Mouse (Mus musculus): ENCODE data around the gene Nptn.

Gene Nptn

DNA sequence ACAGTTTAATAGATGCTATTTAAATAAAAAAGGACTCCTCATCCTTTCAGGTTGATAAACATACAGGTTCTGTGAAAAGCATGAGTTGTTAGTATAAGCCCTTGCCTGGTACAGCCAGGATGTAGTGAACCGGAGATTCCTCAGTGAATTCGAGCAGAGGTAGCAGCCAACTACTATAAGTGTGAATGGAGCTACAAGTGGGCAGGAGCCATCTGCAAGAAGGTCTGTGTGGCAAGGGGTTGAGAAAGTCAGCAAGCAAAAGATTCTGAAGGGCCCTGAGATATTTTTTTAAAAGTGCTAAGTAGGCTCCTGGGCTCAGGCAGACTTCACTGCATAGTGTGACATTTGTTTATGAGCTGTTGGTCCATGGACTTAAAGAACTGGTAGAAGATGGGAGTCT is 74.8 kb downstream of the Nptn start:
- DNase-seq (ENCODE audit: low spot score), result no peak

DNA sequence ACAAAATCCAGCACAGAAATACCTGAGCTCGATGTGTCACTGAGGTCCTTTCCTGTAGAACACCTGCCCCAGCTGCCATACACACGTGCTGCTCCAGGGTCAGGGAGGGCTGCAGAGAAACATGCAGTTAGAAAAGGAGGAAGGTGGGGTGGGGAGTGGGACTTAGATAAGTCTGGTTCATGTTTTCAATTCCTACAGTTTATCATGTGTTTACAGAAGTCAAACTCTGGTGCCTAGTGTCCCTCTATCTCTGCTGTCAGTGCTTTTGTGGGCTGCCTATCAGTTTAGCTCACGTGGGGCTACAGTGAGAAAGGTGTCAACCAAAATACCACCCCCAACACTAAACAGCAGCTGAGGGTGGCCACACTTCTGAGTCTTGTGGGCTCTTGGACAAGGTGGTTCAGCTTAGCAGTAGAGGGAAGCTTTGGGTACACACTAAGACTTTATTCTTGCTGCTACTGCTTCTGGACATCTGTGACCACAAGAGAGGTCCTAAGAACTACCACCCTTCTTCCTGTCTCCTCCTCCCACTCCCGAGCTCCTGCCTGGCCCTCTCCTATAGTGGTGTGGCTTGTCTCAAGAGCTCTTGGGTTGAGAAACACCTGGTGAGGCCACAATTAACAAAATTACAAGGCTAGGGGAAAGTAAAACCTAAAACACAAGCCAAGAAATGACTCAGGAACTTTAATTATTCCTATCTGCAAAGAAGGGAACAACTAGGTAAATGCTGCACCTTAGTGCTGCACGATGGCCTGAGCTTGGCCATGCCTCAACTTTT is 75.9 kb downstream of the Nptn start:
- no peak for DNase-seq (ENCODE audit: low spot score)

DNA sequence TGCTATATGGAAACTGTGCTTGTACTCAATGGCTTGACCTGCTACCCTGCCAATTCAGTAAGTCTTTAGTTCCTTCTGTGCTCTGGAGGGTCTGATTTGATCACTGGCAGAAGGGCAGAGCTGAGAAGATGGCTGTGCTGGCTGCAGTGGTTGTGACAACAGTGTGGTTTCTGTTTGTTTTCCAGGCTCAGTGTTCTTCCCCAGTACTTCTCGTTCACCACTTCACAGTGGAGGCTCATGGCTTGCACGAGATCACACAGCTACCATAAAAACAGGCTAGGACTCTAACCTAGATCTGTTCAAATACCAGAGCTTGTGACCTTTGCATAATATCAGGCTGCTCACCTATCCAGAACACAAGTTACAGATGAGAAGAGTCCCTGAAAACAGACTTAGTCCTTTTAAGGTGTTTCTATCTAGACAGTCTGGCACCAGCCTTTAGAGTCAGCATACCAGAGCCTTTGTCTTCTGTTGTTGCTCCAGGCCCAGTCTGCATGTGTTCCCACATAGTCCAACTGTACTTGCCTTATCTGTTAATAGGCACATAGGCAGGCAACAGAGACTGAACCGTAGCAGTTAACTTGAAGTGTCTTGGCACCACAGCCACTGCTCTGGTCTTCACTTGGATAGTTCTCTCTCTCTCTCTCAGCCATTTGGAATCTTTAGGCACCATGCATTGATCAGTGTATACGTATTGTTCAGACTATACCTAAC is 76.7 kb downstream of the Nptn start:
- no peak for DNase-seq (ENCODE audit: low spot score)

DNA sequence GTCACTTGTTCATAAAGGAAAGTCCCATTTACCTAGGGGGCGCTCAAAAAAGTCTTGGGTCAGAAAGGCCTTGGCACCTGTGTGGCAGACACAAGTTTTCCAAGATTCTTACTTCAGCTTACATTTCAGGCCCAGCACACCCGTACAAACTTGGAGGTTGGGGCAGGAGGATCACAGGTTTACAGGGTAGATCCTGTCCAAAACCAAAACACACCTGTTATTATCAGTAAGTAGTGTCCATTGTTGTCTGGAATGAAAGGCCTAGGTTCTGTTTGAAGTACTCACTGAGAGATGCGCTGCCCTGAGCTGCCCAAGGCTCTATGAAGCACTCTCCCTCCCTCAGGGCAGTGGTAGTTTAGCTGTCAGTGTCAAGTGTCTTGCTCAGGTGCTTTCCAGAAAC is 77.3 kb downstream of the Nptn start:
- no peak for DNase-seq (ENCODE audit: low spot score)

DNA sequence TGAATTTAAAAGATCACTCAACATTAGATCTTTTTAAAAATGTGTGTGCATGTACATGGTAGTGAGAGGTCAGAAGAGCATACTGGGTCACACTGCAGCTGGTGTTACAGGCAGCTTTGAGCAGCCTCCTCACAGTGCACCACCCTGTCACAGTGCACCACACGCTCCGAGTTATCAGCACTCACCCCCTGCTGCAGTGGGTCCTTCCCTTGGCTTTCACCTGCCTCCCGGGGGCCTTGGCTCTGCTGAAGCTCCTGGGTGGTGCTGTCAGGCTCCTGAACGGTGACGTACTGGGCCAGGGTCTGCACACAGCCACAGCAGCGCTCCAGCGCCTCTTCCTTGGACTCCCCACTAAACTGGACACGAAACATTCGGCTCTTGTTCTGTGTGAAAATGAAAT is 77.9 kb downstream of the Nptn start:
- DNase-seq (ENCODE audit: low spot score), result no peak

DNA sequence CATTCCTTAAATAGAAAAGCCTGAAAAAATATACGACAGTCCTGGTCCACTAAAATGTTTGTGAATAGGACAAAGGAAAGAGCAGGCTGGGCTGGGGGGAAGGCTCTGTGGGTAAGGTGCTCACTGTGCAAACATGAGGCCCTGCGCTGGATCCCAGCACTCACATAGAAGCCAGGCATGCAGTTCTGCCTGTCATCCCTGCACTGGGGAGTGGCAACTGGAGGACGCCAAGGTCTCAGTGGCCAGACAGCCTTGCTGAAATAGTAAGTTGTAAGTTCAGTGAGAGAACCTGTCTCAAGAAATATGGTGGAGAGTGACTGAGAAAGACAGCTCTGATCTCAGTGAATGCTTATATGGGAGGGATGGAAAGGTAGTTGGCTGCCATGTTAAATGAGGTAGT is 78.6 kb downstream of the Nptn start:
- no peak for DNase-seq (ENCODE audit: low spot score)

DNA sequence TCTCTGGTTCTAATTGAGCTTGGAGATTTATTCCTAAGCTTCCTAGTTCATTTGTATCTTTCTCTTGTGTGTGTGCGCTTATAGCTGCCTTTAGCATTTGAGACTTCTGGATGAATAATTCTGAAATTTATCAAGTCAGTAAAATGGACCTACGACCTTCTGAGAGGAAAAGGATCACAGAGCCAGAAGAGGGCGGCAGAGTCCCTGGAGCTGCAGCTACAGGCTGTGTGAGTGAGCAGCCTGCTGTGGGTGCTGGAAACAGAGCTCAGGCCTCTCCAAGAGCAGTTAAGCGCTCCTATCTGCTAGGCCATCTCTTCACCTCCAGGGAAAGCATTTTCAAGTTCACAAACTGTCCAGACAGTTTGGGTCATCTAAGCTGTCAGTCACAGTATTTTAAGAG is 80.0 kb downstream of the Nptn start:
- DNase-seq (ENCODE audit: low spot score), result no peak

DNA sequence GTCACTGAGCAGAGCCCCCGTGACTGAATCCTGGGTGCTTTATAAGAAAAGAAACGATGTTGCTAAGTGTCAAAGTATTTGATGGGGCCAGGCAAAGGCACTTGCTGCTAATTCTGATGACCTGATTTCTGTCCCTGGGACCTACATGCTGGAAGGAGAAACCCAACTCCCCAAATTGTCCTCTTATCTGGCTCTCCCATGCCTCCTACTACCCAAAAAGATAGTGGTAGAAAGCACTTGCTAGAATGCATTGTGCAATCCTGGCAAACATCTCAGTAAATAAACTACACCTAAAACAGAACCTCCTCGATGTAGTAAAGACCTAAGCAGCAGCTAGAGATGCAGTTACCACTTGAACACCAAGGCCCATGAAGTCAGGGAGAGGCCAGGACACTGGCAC is 80.8 kb downstream of the Nptn start:
- no peak for DNase-seq (ENCODE audit: low spot score)

DNA sequence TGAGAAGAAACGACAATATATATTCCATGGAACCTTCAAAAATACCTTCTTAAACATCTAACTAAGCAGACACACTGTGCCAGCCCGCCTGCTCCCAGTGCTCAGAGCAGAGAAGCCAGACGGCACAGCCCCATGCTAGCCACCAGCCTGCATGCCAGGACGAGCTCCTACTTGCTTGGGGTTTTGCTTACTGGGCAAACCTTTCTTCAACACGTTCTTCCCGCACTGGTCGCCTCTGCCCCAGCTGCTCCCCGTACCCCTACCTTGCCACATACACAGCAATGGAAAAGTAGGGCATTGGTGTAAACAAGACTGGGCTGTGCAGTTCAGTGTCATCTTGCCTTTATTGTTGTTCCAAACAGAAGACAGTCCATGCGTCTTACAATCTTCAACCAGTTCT is 83.5 kb downstream of the Nptn start:
- no peak for DNase-seq (ENCODE audit: low spot score)

DNA sequence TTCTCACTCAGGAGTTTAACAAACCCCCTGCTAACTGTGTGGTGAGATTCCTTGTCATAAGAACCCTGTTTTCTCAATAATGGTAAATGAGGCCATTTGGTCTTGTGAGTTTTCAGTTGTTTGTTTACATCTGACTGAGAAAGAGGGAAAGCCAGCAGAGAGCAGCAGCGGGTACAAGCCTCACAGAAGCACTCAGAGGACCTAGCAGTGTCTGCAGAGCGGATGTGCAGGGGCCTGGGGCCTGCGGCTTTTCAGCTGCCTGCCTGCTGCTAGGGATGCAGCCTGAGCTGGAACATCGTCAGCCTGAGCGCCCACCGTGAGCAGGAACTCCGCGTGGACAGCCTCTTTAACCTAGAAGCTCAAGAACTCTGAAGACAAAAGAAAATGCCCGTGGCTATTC is 84.2 kb downstream of the Nptn start:
- DNase-seq (ENCODE audit: low spot score), result no peak

DNA sequence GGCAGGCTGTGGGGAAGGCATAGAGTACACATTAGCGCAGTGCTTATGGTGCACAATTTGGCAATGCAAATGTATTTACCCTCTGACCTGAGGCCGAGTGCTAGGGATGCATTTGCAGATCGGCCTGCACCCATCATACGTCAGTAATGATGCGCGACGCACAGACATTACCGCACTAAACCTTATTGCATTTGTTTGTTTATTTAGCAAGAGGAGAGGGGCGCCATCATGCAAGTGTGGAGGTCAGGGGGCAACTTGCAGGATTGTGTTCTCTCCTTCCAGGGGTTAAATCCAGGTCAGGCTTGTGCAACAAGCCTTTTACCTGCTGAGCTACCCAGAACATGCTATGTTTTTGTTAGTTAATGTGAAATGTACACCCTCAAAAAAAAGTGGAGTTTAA is 85.2 kb downstream of the Nptn start:
- no peak for DNase-seq (ENCODE audit: low spot score)

DNA sequence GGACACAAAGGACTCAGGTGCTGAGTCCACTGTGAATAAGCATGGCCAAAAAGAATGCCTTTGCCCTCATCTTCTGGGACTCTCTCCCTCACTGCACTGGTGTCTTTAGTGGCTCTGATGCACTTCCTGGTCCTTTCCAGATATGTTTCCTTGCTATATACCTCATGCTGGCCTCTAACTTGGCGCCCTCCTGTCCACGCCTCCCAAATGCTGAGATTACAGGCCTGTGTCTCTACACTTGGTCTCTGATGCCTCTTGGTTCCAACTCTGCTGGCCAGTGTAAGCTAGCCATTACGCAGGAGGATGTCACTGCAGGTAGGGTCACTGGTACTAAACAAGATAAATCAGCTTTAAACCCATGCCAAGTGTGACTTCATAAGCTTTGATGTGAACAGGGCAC is 86.1 kb downstream of the Nptn start:
- no peak for DNase-seq (ENCODE audit: low spot score)

DNA sequence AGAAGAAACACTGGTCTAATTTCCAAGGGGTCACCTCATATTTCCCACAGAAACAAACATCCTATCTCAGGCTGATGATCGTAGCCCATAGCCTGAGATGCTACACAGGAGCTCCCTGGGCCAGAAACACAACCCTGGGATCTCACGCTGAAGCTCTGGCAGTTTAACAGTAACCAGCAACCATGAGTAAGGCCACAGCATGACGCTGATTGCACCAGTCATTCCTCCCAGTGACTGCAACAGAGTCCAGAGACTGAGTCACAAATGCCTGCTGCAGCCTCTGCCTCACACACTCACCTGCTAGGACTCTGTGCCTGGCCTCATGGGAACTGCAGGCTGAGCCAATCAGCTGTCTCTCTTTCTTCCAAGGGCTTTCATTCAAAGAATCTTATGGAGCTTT is 87.0 kb downstream of the Nptn start:
- no peak for DNase-seq (ENCODE audit: low spot score)

DNA sequence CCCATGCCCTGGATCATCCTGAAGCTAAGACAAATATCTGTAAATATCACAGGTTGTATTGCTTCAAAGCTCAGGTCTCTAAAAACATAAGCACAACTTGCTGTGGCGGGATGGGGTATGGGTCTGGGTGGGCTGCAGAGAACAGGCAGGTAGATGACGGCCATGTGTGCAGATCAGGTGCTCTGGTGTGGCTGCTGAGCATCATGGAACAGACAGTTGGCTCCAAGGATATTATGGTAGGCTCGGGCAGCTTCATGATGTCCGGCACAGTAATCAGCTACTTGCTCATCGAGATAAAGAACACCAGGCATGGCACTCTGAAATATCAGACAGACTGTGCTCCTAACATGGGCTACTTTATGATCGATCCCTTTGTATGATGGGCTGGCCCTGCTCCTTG is 87.8 kb downstream of the Nptn start:
- no peak for DNase-seq (ENCODE audit: low spot score)

DNA sequence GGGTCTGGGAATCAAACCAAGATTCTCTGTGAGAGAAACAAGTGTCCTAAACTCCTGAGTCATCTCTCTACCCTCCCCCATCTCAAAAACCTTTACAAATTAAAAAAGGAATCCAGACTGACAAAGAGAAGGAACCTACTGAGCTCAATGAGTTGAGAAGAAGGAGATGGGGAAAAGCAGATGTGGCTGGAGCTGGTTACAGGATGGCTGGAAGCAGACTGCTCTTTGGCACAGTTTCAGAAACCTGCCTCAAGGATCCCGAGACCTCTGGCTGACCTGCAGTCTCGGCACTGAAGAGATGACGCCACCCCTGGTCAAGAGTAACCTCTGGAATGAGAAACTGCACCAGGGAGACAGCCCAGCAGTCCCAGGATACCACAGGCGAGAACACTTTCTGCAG is 90.4 kb downstream of the Nptn start:
- no peak for DNase-seq (ENCODE audit: low spot score)

DNA sequence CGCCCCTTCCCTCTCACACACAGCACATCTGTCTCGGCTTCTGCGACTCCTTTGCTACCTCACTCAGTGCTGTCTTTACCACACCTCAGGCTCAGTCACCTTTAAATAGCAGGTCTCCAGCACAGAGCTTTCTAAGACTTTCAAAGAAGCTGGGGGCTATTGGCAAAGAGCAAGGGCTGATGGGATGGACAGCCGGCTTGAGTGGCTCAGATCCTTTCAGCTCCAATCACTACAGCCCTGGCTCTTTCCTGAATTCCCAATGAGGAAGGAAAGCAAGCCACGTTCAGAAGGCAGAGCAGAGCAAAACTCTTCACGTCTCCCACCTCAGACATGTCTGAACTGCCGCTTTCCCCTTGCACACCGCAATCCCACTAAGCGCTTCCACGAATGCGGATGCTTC is 92.7 kb downstream of the Nptn start:
- DNase-seq (ENCODE audit: low spot score), result no peak

DNA sequence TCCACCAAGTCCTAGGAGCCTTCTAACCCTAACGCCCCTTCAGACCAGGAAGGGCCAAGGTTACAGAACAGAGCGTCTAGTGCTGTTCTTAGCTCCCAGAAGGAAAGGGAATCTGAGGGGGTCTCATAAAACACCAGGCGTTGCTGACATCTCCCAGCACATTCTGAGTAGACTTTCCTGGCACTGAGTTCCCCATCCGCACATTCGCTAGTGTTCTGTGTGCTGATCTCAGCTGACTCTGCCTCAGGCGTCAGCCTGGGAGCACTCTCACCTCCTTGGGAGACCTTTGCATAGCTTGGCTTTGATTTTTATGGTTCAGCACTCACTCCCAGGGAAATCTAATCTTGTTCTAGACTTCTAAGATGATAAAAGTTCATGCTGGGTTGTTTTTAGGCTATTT is 93.3 kb downstream of the Nptn start:
- DNase-seq (ENCODE audit: low spot score), result no peak

DNA sequence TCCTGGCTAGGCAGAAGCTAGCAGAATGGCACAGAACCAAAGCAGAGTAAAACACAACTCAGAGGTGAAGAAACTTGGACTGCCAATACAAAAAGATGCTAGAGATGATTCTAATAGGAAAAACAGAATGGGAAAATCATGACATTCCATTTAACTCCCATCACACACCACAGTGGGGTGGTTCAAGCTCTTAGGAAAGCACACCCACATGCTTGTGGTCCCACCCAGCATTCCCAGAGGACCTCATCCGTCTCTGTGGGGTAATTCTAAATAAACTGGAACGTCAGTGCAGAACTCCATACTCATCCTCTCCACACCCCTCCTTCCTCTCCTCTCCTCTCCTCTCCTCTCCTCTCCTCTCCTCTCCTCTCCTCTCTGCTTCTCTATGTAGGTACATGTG is 99.4 kb downstream of the Nptn start:
- no peak for DNase-seq (ENCODE audit: low spot score)

DNA sequence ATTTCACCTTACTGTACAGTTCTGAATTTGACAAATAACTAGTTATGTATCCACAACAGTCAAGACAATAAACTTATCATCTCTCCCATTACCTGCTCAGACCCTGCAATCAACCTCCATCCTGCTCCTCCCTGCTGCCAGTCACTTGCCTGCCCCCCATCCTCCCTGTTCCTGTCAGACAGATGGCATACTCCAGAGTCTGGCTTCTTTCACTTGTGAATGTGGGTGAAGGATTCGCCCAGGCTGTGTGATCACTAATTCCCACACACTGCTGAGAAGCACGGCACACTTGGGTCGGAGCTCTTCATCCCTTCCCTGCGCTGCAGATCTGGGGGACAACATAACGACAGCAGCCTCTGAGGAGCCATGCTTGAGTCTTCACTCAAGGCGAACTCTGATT is 100.1 kb downstream of the Nptn start:
- peak; percentile 6 for DNase-seq (ENCODE audit: low spot score)

DNA sequence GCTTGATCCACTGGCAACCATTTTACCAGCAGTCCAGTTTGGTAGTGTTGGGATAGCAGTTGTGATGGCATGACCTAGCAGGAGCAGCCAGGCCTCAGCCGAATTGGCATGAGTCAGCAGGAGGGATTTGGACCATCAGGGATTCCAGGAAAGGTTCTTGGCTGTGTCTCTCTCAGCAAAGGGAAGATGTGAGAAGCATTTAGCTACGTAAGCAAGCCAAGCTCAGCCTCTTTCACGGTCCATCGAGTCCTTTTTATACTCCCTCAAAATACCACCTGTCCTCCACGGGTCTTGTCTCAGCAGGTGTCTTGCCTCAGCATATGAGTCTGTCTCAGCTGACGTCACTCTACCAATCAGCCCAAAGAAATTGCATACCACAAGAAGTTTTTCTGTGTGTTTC is 101.3 kb downstream of the Nptn start:
- no peak for DNase-seq (ENCODE audit: low spot score)

DNA sequence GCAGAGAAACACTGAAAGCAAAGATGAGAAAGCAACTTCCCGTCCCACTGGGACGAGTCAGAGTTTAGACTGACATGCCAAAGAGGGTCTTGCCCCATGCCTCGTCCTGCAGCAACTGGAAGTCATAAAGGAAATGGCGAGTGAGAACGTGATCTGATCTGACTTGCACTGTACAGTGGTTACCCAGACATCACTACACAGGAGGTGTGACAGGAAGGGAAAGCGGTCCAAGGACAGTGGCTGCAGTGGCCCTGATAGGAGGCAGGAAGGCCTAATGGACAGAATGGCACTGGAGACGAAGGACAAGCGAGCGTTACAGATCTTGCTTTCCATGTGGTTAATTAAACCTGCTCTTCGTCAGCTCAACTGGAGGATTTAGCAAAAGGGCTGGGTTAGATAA is 103.2 kb downstream of the Nptn start:
- no peak for DNase-seq (ENCODE audit: low spot score)

DNA sequence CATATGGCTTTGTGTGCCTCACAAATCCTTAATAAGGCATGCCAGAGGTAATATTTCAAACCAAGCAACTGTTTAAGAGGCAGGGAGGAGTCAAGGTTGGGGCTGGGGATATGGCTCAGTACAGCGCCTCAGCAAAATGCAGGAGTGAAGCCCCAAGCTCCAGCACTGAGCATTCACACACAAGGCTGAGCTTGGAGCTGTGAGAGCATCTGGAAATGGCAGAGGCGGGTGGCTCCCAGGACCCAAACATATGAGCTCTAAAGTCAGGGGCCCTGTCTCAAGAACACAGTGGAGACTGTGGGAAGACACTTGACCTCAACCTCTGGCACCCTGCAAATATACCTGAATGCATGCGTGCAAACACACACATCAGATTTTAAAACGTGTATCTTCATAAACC is 106.0 kb downstream of the Nptn start:
- no peak for DNase-seq (ENCODE audit: low spot score)

DNA sequence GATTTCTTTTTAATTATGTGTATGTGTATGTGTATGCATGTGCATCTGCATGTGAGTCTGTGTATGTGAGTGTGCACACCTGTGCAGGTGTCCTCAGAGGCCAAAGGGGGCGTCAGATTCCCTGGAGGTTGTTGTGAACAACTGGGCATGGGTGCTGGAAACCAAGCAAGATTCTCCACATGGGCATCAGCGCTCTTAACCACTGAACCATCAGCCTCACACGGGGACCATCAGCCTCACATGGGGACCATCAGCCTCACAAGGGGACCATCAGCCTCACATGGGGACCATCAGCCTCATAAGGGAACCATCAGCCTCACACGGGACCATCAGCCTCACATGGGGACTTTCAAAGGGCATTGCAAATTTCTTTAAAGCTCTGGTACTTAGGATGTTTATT is 108.7 kb downstream of the Nptn start:
- DNase-seq (ENCODE audit: low spot score), result no peak

DNA sequence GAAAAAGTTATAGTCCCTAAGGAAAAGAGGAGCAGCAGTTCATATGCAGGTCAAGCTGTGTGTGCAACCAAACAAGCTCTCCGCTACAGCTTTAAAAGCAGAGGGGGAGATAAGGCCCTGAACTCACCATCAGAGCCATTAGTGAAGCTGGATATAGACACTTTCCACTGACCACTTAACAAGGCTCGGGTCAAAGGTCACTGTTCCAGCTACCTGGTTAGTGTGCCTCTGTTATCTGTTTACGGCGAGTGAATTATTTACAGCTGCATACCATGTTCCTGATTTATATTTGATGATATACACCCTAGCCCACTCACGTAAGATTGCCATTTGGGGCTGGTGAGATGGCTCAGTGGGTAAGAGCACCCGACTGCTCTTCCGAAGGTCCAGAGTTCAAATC is 109.4 kb downstream of the Nptn start:
- DNase-seq (ENCODE audit: low spot score), result no peak

All from layer of hippocampus, adult 9-10 months (tissue).